Mouse (Mus musculus): Measurements from ENCODE around the gene Rtp3. TPM values are rescaled to one million over a fixed set of nuclear protein-coding genes. Genes with fewer than 3 reads are reported as not detected.

The Rtp3 gene
- polyA plus RNA-seq (2012; ENCODE audit: low replicate concordance) = not detected in 2 replicates

DNA sequence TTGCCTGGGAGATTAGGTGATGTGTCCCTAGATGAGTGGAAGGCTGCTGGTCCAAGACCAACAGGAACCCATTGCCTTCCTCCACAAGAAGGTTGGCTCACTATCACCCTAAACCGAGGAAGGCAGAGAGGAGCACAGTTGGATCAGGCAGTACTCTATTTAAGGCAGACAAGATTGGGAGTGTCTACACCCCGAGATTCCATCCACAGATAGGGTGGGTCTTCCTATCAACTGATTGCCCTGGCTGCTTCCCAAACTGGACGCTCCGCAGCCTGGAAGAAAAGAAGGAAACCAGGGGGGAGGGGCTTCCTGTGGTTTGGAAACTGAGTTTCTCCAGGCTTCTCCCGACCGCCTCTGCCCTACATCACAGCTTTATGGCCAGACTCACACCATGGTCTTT, at the start of gene Rtp3:
Rtp3 (minus strand) TSS at position 380 of the 400 bp plus-strand sequence.

DNA sequence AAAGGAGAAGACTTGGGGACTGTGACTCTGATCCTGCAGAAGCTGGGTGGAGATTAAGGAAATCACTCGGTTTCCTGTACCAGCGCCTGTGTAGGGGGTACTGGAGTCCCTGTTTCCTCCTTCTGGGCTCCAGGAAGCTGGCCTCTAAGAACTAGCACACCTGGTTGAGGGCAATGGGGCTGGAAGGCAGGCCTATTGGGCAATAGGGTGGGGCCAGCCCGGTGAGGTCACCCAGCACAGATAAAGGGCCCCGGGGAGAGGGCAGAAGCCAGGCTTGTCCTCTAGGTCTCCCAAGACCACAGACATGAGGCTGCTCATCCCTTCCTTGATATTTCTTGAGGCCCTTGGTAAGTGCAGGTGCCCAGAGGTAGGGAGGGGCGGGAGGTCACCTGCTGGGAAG, 28.6 kb upstream of the Rtp3 start, which contains the start of gene Ltf:
Ltf (plus strand) TSS at position 250 of the 400 bp plus-strand sequence.

DNA sequence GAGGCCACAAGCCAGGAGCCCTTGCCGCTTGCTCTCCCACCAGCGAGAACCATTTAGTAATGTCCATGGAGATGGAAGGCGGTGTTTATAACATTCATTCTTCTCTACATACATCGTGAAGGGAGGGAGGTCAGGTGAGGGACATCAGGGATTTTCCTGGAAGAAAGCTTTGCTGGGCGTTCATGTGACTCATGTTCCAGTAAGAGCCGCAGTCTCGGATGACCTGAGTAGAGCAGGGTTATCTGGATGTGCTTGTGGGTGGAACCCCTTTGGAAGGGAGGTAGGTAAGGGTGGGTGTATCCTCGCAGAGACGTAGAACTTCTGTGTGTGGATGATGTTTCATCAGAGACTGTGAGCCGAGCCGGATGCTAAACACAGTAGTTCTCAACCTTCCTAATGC, 39.0 kb downstream of the Rtp3 start, which contains the start of gene Lrrc2:
Lrrc2 (plus strand) TSS at position 149 of the 400 bp plus-strand sequence.

DNA sequence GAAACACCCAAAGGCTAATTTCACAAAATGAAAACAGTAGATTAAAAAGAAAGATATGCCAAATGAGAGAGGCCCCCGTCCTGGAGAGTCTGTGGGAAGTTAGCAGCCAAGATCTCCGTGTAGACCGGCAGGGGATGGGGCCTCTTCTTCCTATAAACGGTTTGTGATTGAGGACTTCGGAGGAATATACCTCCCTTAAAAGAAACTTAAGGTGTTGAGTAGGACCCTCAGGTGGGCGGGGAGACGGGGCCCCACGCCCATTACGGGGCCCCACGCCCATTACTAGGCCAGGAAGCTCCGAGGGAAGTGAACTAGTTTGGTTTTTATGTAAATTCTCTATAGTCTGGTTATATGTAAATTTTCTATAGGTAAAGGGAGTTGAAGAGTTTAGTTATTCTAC, 44.5 kb downstream of the Rtp3 start, which contains the start of gene Tdgf1:
Tdgf1 (minus strand) TSS at position 233 of the 400 bp plus-strand sequence.

Other genes with a start within 250 kb of the Rtp3 start
- gene Myl3, start 248.7 kb downstream of the Rtp3 start, polyA plus RNA-seq (2012; ENCODE audit: low replicate concordance) = not detected in 2 replicates
- 0.52 TPM in 1 of 2 replicates, not detected in the other for gene Pth1r, start 243.4 kb downstream of the Rtp3 start, polyA plus RNA-seq (2012; ENCODE audit: low replicate concordance)
- gene Prss42, start 192.4 kb downstream of the Rtp3 start, polyA plus RNA-seq (2012; ENCODE audit: low replicate concordance) = not detected in 2 replicates
- 0.10 TPM in 1 of 2 replicates, not detected in the other for gene Prss44, start 176.6 kb downstream of the Rtp3 start, polyA plus RNA-seq (2012; ENCODE audit: low replicate concordance)
- gene Prss43, start 163.9 kb downstream of the Rtp3 start, polyA plus RNA-seq (2012; ENCODE audit: low replicate concordance) = not detected in 2 replicates
- gene Prss45, start 156.0 kb downstream of the Rtp3 start, polyA plus RNA-seq (2012; ENCODE audit: low replicate concordance) = not detected in 2 replicates
- gene Prss46, start 146.1 kb downstream of the Rtp3 start, polyA plus RNA-seq (2012; ENCODE audit: low replicate concordance) = not detected in 2 replicates
- 0.24 and 1.2 TPM in 2 replicates for gene Prss50, start 132.6 kb downstream of the Rtp3 start, polyA plus RNA-seq (2012; ENCODE audit: low replicate concordance)
- gene Als2cl, start 110.7 kb downstream of the Rtp3 start, polyA plus RNA-seq (2012; ENCODE audit: low replicate concordance) = 6.8 and 7.2 TPM in 2 replicates
- 0.10 and 0.41 TPM in 2 replicates for gene Tmie, start 110.5 kb downstream of the Rtp3 start, polyA plus RNA-seq (2012; ENCODE audit: low replicate concordance)
- not detected in 2 replicates for gene Fam240a, start 73.7 kb downstream of the Rtp3 start, polyA plus RNA-seq (2012; ENCODE audit: low replicate concordance)
- gene Tdgf1, start 44.4 kb downstream of the Rtp3 start, polyA plus RNA-seq (2012; ENCODE audit: low replicate concordance) = not detected in 2 replicates
- gene Lrrc2, start 39.0 kb downstream of the Rtp3 start, polyA plus RNA-seq (2012; ENCODE audit: low replicate concordance) = not detected in 2 replicates
- gene Ltf, start 28.7 kb upstream of the Rtp3 start, polyA plus RNA-seq (2012; ENCODE audit: low replicate concordance) = 0.74 and 4.2 TPM in 2 replicates
- 0.28 and 2.0 TPM in 2 replicates for gene Ccrl2, start 66.9 kb upstream of the Rtp3 start, polyA plus RNA-seq (2012; ENCODE audit: low replicate concordance)
- 6.9 and 11.3 TPM in 2 replicates for gene Lrrfip2, start 127.0 kb upstream of the Rtp3 start, polyA plus RNA-seq (2012; ENCODE audit: low replicate concordance)

All from leukemia stem cell, adult 10-12 weeks (primary cell).